Mouse (Mus musculus) heart, adult 8-10 months (tissue): ENCODE measurements around the gene Setd5. TPM values are rescaled to one million over a fixed set of nuclear protein-coding genes. Genes with fewer than 3 reads are reported as not detected.

Experiments used
- DNase-seq: peaks from one replicate; pipeline ENCODE4 v3.0.0; 2022; ENCODE audit warnings: low spot score
- total RNA-seq, 4 experiments: library from RNA; stranded (reverse); gene quantifications; 2 replicates each; pipeline ENCODE4 v1.2.4; 2022

Gene Setd5
- total RNA-seq, 4 experiments from 2014 or later = 31.2 to 34.4 (median 33.0) TPM

GRCm38 (mm10) chr6:113054552-113055107 lies 22.5 kb upstream of the Setd5 start:
- no peak for DNase-seq

- no peak for DNase-seq
Observed at GRCm38 (mm10) chr6:113060892-113061563, 16.1 kb upstream of the Setd5 start.

DNA sequence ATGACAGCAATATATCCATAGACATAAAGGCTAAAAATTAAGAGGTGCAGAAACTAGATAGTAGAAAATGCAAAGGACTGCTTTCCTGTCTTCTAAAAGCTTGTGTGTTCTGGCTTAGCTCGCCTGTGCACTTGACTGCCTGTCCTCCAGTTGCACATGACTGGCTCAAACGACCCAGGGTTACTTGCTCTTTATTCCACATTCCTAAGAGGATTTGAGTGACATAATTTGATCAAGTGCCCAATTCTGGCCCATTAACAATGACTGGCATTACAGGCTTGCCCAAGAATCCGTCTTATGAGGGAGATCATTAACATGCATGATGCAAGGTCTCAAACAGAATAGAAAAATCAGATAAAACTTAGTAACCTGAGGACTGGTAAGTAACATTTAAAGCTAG lies 14.9 kb upstream of the Setd5 start:
- no peak for DNase-seq

DNA sequence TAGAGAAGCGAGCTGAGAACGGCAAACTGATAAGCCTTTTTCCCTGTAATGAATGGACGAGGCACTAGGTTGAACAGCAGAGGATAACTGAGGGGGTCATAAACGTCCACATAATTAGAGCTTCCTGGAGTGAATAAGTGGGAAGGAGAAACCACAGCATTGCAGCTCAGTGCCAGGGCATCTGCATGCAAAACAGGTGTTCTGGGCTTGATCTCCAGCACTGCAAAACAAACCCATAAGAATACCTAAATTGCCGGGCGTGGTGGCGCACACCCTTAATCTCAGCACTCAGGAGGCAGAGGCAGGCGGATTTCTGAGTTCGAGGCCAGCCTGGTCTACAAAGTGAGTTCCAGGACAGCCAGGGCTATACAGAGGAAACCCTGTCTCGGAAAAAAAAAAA lies 13.8 kb upstream of the Setd5 start:
- DNase-seq = no peak

- DNase-seq = no peak
Observed at GRCm38 (mm10) chr6:113065186-113065585, 12.0 kb upstream of the Setd5 start.

GRCm38 (mm10) chr6:113069154-113069553 lies 8.0 kb upstream of the Setd5 start:
- DNase-seq = no peak

DNA sequence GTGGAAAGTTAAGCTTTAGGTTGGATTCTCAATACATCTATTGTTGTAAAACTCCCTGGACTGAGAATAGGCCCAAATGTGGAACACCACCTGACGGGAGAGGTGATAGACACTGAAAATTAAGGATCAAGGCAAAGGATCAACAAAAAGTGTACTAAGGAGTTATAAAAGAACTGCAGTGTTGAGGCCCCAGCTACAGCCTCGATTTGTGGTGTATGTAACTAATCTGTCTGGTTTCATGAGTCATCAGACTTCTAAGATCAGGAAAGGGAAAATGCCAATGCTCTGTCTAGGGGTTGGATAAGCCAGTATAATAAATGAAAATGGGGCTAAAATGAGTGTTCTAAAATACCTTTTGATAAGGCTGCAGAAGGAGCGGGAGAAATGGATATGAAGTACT lies 1.9 kb upstream of the Setd5 start:
- no peak for DNase-seq

- peak; percentile 93 for DNase-seq
Observed at GRCm38 (mm10) chr6:113076012-113076685, 1.0 kb upstream of the Setd5 start.

GRCm38 (mm10) chr6:113077569-113078030 lies 435 bp downstream of the Setd5 start:
- DNase-seq = no peak

DNA sequence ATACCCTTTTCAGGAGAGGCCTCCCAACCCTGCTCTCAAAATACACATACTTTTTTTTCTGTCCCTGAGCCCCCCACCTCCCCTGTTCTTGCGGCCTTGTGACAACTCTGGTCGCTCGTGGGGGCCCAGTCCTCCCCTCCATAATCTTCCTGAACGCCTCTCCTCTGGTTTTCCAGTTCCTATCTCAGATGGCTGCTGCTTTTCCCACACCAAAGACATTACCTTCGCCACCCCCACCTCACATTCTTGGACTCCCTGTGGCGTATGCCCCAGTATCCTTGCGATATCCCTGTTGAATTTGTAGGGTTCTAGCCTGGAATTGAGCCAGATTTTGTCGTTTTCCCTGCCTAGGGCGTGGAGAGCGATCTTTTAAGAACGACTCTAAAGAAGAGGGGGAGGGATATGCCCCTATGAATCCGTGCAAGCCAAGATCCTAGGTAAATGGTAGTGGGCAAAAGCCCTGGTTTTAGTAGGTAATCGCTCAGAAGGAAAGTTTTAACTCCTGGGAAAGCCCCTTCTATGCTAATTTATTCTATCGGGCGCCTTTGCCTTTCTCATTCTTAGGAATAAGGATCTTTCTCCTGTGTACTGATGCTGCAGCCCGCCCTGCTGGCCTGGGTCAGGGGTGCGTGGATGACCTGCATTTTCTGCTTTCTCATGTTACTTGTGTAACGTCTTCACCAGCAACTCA lies 1.0 kb downstream of the Setd5 start:
- no peak for DNase-seq

DNA sequence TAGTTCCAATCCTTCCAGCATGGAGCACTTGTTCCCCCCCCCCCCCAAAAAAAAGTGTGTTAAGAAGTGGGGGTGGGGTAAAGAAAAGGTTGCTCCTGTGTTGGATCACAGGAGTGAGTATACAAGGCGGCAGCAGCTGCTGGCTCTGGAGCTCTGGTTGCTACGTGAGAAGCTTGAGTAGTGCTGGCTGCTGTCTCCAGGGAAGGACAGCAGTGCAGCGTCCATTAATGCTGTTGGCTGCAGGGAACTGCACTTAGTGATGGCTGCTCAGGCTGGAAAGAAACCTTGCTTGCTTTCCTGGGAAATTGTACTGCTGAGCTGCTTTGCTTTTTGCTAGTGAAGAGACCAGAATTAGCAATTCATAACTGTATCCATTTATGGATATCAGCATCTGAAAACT lies 2.3 kb downstream of the Setd5 start:
- DNase-seq = peak; percentile 38

GRCm38 (mm10) chr6:113082229-113082628 lies 5.1 kb downstream of the Setd5 start:
- DNase-seq = no peak

DNA sequence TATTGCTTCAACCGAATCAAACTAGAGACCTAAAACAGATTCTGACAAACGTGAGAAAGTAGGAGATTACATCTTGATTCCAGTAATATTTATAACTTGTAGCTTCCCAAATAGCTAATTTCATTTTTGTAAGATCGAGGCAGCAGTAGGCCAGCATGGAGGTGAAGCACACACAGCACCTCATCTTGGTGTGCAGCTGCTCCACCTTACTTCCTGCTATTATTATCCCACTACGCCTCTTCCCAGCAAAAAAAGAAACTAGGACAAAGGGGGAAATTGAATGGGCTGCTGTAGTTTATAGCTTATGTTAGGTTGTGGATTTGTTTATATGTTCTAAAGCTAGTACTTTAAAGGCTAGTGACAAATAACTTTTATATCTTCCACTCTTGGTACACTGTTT lies 7.4 kb downstream of the Setd5 start:
- DNase-seq = no peak

DNA sequence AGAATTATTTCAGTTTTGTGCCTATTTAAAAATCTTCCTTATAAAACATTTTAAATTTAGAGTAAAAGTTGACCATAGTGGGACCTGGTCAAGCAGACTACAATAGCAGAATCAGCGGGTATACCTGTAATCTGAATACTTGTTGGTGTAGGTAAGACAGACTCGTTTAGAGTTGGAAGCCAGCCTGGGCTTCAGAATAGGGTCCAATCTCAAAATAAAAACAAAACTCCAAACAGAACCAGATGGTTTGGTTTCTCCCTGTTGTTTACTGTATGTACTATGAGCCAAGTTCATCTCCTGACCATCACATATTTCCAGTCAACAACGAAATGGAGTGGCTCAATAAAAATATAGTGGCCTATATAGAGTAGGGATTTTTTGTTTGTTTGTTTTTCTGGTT lies 16.0 kb downstream of the Setd5 start:
- DNase-seq = no peak

DNA sequence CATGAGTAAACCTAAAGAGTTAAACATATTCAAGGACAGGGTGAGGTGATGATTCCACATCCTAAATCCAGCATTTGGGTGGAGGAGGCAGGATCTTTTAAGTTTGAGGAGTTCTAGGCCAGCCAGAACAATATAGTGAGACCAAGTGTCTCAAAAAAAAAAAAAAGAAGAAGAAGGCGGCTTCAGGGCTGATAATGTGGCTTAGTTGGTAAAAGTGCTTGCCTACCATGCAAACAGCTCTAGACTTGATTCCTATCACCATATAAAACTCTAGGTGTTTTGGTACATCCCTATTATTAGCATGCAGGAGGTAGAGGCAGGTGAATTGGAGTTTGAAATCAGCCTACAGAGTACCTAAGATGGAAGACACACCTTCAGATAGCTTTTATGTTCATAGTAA lies 18.4 kb downstream of the Setd5 start:
- DNase-seq = no peak

DNA sequence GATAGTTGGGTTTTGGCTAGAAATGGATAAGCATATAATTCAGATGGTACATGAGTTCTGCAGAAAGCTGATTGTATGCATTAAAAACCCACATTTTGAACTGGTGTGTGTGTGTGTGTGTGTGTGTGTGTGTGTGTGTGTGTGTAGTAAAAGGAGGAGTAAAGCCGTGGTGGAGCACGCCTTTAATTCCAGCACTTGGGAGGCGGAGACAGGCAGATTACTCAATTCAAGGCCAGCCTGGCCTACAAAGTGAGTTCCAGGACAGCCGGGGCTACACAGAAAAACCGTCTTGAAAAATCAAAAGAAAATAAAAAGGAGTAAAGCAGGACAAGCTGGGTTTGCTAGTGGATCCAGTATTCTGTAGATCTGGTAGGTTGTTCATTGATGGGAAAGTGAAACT lies 20.5 kb downstream of the Setd5 start:
- no peak for DNase-seq

- peak; percentile 93 for DNase-seq
Observed at GRCm38 (mm10) chr6:113099640-113100289, 22.6 kb downstream of the Setd5 start.

DNA sequence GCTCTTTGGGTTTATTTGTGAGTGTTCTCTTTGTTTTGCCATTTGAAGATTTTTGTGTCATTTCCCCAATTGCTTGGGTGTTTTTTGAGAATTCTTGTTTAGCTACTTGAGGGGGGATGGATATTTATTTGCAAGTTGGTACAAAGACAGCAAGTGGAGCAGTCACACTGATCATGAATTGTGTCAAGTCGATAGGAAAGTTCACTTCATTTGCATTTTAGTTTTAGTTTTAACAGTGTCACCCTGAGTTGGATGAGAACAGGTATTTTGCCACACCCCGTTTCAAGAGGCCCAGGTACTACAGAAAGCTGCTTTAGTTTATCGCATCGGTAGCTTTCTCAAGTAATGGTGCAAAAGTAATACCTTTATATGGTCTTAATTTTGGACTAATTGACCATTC lies 25.4 kb downstream of the Setd5 start:
- no peak for DNase-seq

DNA sequence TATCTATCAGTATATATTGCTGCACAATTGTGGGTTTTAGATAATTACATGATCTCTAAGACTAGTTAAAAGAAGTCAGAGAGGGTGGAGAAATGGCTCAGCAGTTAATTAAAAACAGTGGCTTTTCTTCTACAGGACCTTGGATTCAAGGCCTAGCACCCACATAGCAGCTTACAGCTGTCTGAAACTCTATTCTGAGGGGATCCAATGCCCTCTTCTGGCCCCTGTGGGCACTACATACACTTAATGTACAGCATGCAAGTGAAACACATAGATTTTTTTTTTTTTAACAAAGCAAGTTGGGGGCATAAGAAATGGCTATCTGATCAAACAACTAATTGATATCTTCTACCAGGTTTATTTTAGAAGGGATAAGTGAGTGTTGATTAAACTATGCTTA lies 26.6 kb downstream of the Setd5 start:
- peak; percentile 32 for DNase-seq

DNA sequence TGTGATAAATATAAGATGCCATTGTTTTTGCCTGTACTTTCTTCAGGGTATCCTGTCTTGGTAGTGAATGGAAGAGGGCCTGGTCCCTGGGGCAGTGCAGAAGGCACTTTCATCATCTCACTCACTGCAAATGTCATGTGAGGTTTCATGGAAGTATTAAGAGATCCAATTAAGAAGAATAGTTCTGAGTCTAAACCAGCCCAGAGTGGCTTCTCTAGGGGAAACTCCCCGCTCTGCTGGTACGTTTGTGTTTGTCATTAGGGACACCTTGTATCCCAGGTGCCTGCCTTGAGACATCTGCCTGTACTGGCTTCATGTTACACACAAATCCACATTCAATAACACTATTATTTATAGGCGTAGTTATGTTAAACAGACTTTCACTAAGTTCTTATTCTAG lies 32.2 kb downstream of the Setd5 start:
- no peak for DNase-seq

- no peak for DNase-seq
Observed at GRCm38 (mm10) chr6:113109956-113110355, 32.8 kb downstream of the Setd5 start.

DNA sequence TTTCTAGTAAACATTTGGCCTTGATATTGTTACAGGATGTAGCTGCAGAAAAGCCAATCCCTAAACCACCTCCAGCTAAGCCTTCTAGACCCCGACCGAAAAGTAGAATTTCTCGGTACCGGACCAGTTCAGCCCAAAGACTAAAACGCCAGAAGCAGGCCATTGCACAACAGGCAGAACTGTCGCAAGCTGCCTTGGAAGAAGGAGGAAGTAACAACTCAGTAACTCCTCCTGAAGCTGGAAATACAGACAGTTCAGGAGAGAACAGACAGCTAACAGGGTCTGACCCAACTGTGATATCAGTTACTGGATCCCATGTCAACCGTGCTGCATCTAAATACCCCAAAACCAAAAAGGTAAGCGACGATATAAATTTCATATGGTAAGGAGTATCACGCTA lies 43.6 kb downstream of the Setd5 start:
- DNase-seq = no peak
